Comparison of ENCODE assay signal across 10 mouse cellular contexts in the genomic region with DNA sequence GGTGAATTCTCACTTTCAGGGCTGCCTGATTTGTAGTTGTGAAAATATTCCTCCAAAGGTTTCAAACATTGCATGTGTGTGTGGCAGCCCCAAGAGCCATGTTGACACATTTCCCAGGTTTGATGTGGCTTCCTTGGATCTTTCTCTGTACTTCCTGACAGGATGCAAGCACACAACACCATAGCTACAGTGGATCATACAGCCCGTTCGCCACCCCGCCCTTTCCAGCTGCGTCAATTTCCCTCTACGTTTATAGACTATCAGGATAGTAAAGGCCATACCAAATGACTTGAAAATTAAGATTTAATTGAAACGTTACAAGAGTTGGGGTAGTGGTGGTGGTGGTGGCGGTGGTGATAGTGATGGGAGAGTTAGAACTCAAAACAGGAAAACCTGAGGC. TPM values are rescaled to one million over a fixed set of nuclear protein-coding genes. Genes with fewer than 3 reads are reported as not detected.
DNase-seq lines count a peak whose midpoint lies in the region; ATAC-seq and TF ChIP-seq lines count a peak whose summit lies in the region.
"Had no signal": no experiment of that assay in that cellular context is flagged by ENCODE, and none has a peak within 500 bp of the region (broad histone marks: within the 10 kb centered on the region; RNA-seq: fewer than 3 reads in every experiment).

No protein-coding gene starts in this region.

- no peak overlapping the region for H3K27ac ChIP-seq in forebrain, postnatal 0 days (ENCODE audit: low read depth, low read length)
- no peak overlapping the region for H3K27ac ChIP-seq in forebrain, embryonic 13.5 days
- no peak overlapping the region for H3K27ac ChIP-seq in intestine, embryonic 15.5 days
- H3K27ac ChIP-seq: forebrain, embryonic 12.5 days had no signal

- H3K4me3 ChIP-seq in forebrain, postnatal 0 days (ENCODE audit: low read depth, low read length) = no peak overlapping the region
- H3K4me3 ChIP-seq in forebrain, embryonic 13.5 days = no peak overlapping the region
- no peak overlapping the region for H3K4me3 ChIP-seq in intestine, embryonic 15.5 days (replicated peaks)
- H3K4me3 ChIP-seq: forebrain, embryonic 12.5 days had no signal

- no peaks in the 10 kb centered on the region for H3K27me3 ChIP-seq in forebrain, postnatal 0 days (ENCODE audit: insufficient read depth, low read length)
- H3K27me3 ChIP-seq in forebrain, embryonic 13.5 days = peaks cover 3% of the 10 kb centered on the region; the same call in 1 of the 2 replicates
- no peaks in the 10 kb centered on the region for H3K27me3 ChIP-seq in intestine, embryonic 15.5 days (replicated peaks)

- peak overlapping the region; percentile 81 for H3K4me2 ChIP-seq in forebrain, postnatal 0 days (ENCODE audit: low read depth)
- H3K4me2 ChIP-seq in forebrain, embryonic 13.5 days = no peak overlapping the region
- H3K4me2 ChIP-seq in intestine, embryonic 15.5 days (replicated peaks) = peak overlapping the region; percentile 91; the same call in 1 of the 2 replicates

- H3K36me3 ChIP-seq in forebrain, postnatal 0 days (ENCODE audit: insufficient read depth) = no peaks in the 10 kb centered on the region
- no peaks in the 10 kb centered on the region for H3K36me3 ChIP-seq in forebrain, embryonic 13.5 days (ENCODE audit: poor library complexity, severe bottlenecking)
- H3K36me3 ChIP-seq in intestine, embryonic 15.5 days = no peaks in the 10 kb centered on the region
- H3K36me3 ChIP-seq: forebrain, embryonic 12.5 days had no signal

- DNase-seq in forebrain, postnatal 0 days = no peak
- peak; percentile 27 for DNase-seq in kidney, postnatal 14 days
- no peak for DNase-seq in kidney, adult 11 months
- peak; percentile 20 for DNase-seq in NIH3T3 (ENCODE audit: low read depth)
- DNase-seq in right cerebral cortex, postnatal 25 days = no peak
- DNase-seq in layer of hippocampus, adult 9-10 months (ENCODE audit: low spot score) = no peak
- DNase-seq: cerebellum, postnatal 36 days had no signal

- no peak for TF ChIP-seq CTCF in forebrain, postnatal 0 days (IDR thresholded peaks at IDR 0.05; ENCODE audit: low read depth)

- 0 out of 2 replicates have a peak, but pooled peaks cover 10% of the 10 kb centered on the region for H3K4me1 ChIP-seq in forebrain, postnatal 0 days (ENCODE audit: insufficient read depth)
- peaks cover 21% of the 10 kb centered on the region for H3K4me1 ChIP-seq in forebrain, embryonic 13.5 days
- peaks cover 11% of the 10 kb centered on the region; the same call in 1 of the 2 replicates for H3K4me1 ChIP-seq in intestine, embryonic 15.5 days (replicated peaks)

- no peaks in the 10 kb centered on the region for H3K9me3 ChIP-seq in forebrain, postnatal 0 days (ENCODE audit: low read length)
- H3K9me3 ChIP-seq in forebrain, embryonic 13.5 days (replicated peaks) = no peaks in the 10 kb centered on the region
- H3K9me3 ChIP-seq in intestine, embryonic 15.5 days = no peaks in the 10 kb centered on the region
- H3K9me3 ChIP-seq: forebrain, embryonic 12.5 days had no signal

- ATAC-seq in forebrain, postnatal 0 days = no peak
- no peak for ATAC-seq in forebrain, embryonic 13.5 days
- ATAC-seq in intestine, embryonic 15.5 days = no peak

- WGBS in forebrain, postnatal 0 days = 81% methylated on average over 7 of the region's 7 CpGs
- WGBS in forebrain, embryonic 13.5 days = 90% methylated on average over 7 of the region's 7 CpGs
- 56% methylated on average over 7 of the region's 7 CpGs for WGBS in intestine, embryonic 15.5 days

- no peak overlapping the region for H3K9ac ChIP-seq in forebrain, postnatal 0 days
- H3K9ac ChIP-seq in forebrain, embryonic 13.5 days = no peak overlapping the region
- no peak overlapping the region for H3K9ac ChIP-seq in intestine, embryonic 15.5 days
- H3K9ac ChIP-seq: forebrain, embryonic 12.5 days had no signal

RNA-seq across cellular contexts. Expression of gene Phlda1, which starts 3.9 kb away (rescaled TPM):
- 8.9 and 9.2 TPM in 2 replicates for total RNA-seq in forebrain, postnatal 0 days (2014; rRNA removed)
- polyA plus RNA-seq in forebrain, postnatal 0 days (2015; fragmentation: Nextera tagmentation; extraction: Ambion mirVana) = 29.3 and 31.3 TPM in 2 replicates
- 18.1 and 23.2 TPM in 2 replicates for polyA plus RNA-seq in forebrain, embryonic 13.5 days (2015; fragmentation: Nextera tagmentation; extraction: Ambion mirVana)
- 38.6 and 43.2 TPM in 2 replicates for polyA plus RNA-seq in intestine, embryonic 15.5 days (2015; fragmentation: Nextera tagmentation; extraction: Ambion mirVana)

RNA-seq across cellular contexts. Expression of gene Nap1l1, which starts 37.0 kb away (rescaled TPM):
- total RNA-seq in forebrain, postnatal 0 days (2014; rRNA removed) = 114 and 121 TPM in 2 replicates
- 162 and 189 TPM in 2 replicates for polyA plus RNA-seq in forebrain, postnatal 0 days (2015; fragmentation: Nextera tagmentation; extraction: Ambion mirVana)
- polyA plus RNA-seq in forebrain, embryonic 13.5 days (2015; fragmentation: Nextera tagmentation; extraction: Ambion mirVana) = 313 and 318 TPM in 2 replicates
- 168 and 196 TPM in 2 replicates for polyA plus RNA-seq in intestine, embryonic 15.5 days (2015; fragmentation: Nextera tagmentation; extraction: Ambion mirVana)

Comparison
In these comparisons a context has a peak if more than half of its experiments do, and no peak if none do; other contexts are left out.
1. DNase-seq: peak in kidney, postnatal 14 days (single experiment) and NIH3T3 (single experiment); none in forebrain, postnatal 0 days (single experiment), kidney, adult 11 months (single experiment), right cerebral cortex, postnatal 25 days (single experiment) and layer of hippocampus, adult 9-10 months (single experiment).